ENCODE assay signal across 9 mouse cellular contexts in genomic region chr10:26995182-26995975, GRCm38 (mm10).
DNase-seq lines count a peak whose midpoint lies in the region; ATAC-seq lines count a peak whose summit lies in the region.
"Had no signal": no experiment of that assay in that cellular context is flagged by ENCODE, and none has a peak within 500 bp of the region (broad histone marks: within the 10 kb centered on the region; RNA-seq: fewer than 3 reads in every experiment).

No protein-coding gene starts in this region.

- no peak overlapping the region for H3K4me3 ChIP-seq in forebrain, embryonic 10.5 days
- H3K4me3 ChIP-seq in hindbrain, embryonic 13.5 days = no peak overlapping the region
- no peak overlapping the region for H3K4me3 ChIP-seq in macrophage (ENCODE audit: inconsistent target)
- H3K4me3 ChIP-seq: limb, embryonic 15.5 days had no signal

- H3K79me2 ChIP-seq in macrophage (ENCODE audit: inconsistent target) = no peaks in the 10 kb centered on the region

- H3K27me3 ChIP-seq in forebrain, embryonic 10.5 days (ENCODE audit: poor library complexity, severe bottlenecking) = no peaks in the 10 kb centered on the region
- H3K27me3 ChIP-seq in hindbrain, embryonic 13.5 days = no peaks in the 10 kb centered on the region
- H3K27me3 ChIP-seq: limb, embryonic 15.5 days had no signal

- WGBS in forebrain, embryonic 10.5 days = 79% methylated on average over 8 of the region's 8 CpGs
- WGBS in hindbrain, embryonic 13.5 days = 77% methylated on average over 8 of the region's 8 CpGs
- WGBS in macrophage (ENCODE audit: missing documents) = 68% methylated on average over 8 of the region's 8 CpGs

- no peak overlapping the region for H3K4me2 ChIP-seq in hindbrain, embryonic 13.5 days
- H3K4me2 ChIP-seq: limb, embryonic 15.5 days had no signal

- 0 out of 2 replicates have a peak, but pooled peaks have one; percentile 34 for ATAC-seq in hindbrain, embryonic 13.5 days (ENCODE audit: low FRiP score)

- peak; percentile 7 for DNase-seq in ovary, postnatal 10 days (ENCODE audit: low spot score)
- DNase-seq in ovary, adult 18-20 months (ENCODE audit: low spot score) = no peak
- DNase-seq in brain, adult 2 months (ENCODE audit: low read depth, low spot score) = peak; percentile 72
- peak; percentile 15 for DNase-seq in forebrain, embryonic 10.5 days (ENCODE audit: extremely low spot score, low spot score)
- DNase-seq in layer of hippocampus, postnatal 10 days (ENCODE audit: low spot score in 2 of 2) = peak; percentile 77 to 79
- peak; percentile 71 to 81 for DNase-seq in right cerebral cortex, postnatal 10 days (ENCODE audit: low spot score in 2 of 2)

- H3K27ac ChIP-seq in forebrain, embryonic 10.5 days = no peak overlapping the region
- no peak overlapping the region for H3K27ac ChIP-seq in hindbrain, embryonic 13.5 days
- peak overlapping the region; percentile 68 for H3K27ac ChIP-seq in macrophage
- H3K27ac ChIP-seq: limb, embryonic 15.5 days had no signal

- no peaks in the 10 kb centered on the region for H3K4me1 ChIP-seq in forebrain, embryonic 10.5 days
- H3K4me1 ChIP-seq in hindbrain, embryonic 13.5 days (replicated peaks) = 0 out of 2 replicates have a peak, but pooled peaks cover 3% of the 10 kb centered on the region
- H3K4me1 ChIP-seq: limb, embryonic 15.5 days had no signal

- no peaks in the 10 kb centered on the region for H3K9me3 ChIP-seq in forebrain, embryonic 10.5 days
- H3K9me3 ChIP-seq in hindbrain, embryonic 13.5 days = no peaks in the 10 kb centered on the region
- H3K9me3 ChIP-seq: limb, embryonic 15.5 days had no signal

- H3K9ac ChIP-seq in hindbrain, embryonic 13.5 days = no peak overlapping the region
- H3K9ac ChIP-seq: limb, embryonic 15.5 days had no signal

- no peaks in the 10 kb centered on the region for H3K36me3 ChIP-seq in forebrain, embryonic 10.5 days (replicated peaks)
- H3K36me3 ChIP-seq in hindbrain, embryonic 13.5 days = no peaks in the 10 kb centered on the region
- H3K36me3 ChIP-seq in macrophage (ENCODE audit: inconsistent target) = no peaks in the 10 kb centered on the region
- H3K36me3 ChIP-seq: limb, embryonic 15.5 days had no signal
